Comparison of ENCODE assay signal across 8 mouse cellular contexts in genomic region chr1:75234606-75235005, GRCm38 (mm10). TPM values are rescaled to one million over a fixed set of nuclear protein-coding genes. Genes with fewer than 3 reads are reported as not detected.
DNase-seq lines count a peak whose midpoint lies in the region; ATAC-seq and TF ChIP-seq lines count a peak whose summit lies in the region.

No protein-coding gene starts in this region.

- 3% methylated on average over 8 of the region's 8 CpGs for WGBS in forebrain, embryonic 12.5 days
- WGBS in hindbrain, embryonic 12.5 days, result under 1% methylated on average over 8 of the region's 8 CpGs
- WGBS in midbrain, embryonic 15.5 days, result under 1% methylated on average over 8 of the region's 8 CpGs

- H3K27me3 ChIP-seq in forebrain, embryonic 12.5 days, result no peaks in the 10 kb centered on the region; the same call in 1 of the 2 replicates
- peaks cover 8% of the 10 kb centered on the region for H3K27me3 ChIP-seq in hindbrain, embryonic 12.5 days
- no peaks in the 10 kb centered on the region for H3K27me3 ChIP-seq in midbrain, embryonic 15.5 days (replicated peaks)
- no peaks in the 10 kb centered on the region for H3K27me3 ChIP-seq in splenic B cell, adult 2 months (ENCODE audit: control insufficient read depth, insufficient read depth, low read length, poor library complexity, severe bottlenecking)

- H3K36me3 ChIP-seq in forebrain, embryonic 12.5 days (replicated peaks), result no peaks in the 10 kb centered on the region; the same call in 1 of the 2 replicates
- H3K36me3 ChIP-seq in hindbrain, embryonic 12.5 days, result peaks cover 7% of the 10 kb centered on the region; the same call in 1 of the 2 replicates
- H3K36me3 ChIP-seq in midbrain, embryonic 15.5 days (replicated peaks), result no peaks in the 10 kb centered on the region
- H3K36me3 ChIP-seq in splenic B cell, adult 2 months (ENCODE audit: control insufficient read depth, insufficient read depth, low read length, poor library complexity, severe bottlenecking), result peaks cover 2% of the 10 kb centered on the region; the same call in 1 of the 2 replicates

- TF ChIP-seq CTCF in layer of hippocampus, adult 2 months (conservative IDR thresholded peaks at IDR 0.05), result peak; percentile 89

- ATAC-seq in forebrain, embryonic 12.5 days (ENCODE audit: low FRiP score), result peak; percentile 56; the same call in 1 of the 2 replicates
- ATAC-seq in hindbrain, embryonic 12.5 days (ENCODE audit: low FRiP score), result peak; percentile 72
- peak; percentile 62 for ATAC-seq in midbrain, embryonic 15.5 days (replicated peaks)

- H3K27ac ChIP-seq in layer of hippocampus, adult 2 months, result peak overlapping the region; percentile 44; the same call in 1 of the 2 replicates
- H3K27ac ChIP-seq in forebrain, embryonic 12.5 days, result no peak overlapping the region
- H3K27ac ChIP-seq in hindbrain, embryonic 12.5 days, result no peak overlapping the region
- peak overlapping the region; percentile 15; the same call in 1 of the 2 replicates for H3K27ac ChIP-seq in midbrain, embryonic 15.5 days

- H3K9me3 ChIP-seq in forebrain, embryonic 12.5 days, result no peaks in the 10 kb centered on the region
- H3K9me3 ChIP-seq in hindbrain, embryonic 12.5 days (replicated peaks), result no peaks in the 10 kb centered on the region
- H3K9me3 ChIP-seq in midbrain, embryonic 15.5 days, result no peaks in the 10 kb centered on the region

- H3K9ac ChIP-seq in forebrain, embryonic 12.5 days, result no peak overlapping the region
- no peak overlapping the region for H3K9ac ChIP-seq in hindbrain, embryonic 12.5 days
- H3K9ac ChIP-seq in midbrain, embryonic 15.5 days, result no peak overlapping the region

- peak; percentile 64 to 79 for DNase-seq in layer of hippocampus, adult 2 months (ENCODE audit: low spot score in 2 of 2)
- DNase-seq in layer of hippocampus, postnatal 25 days (ENCODE audit: extremely low spot score in 1 of 2, low spot score in 1 of 2), result no peak
- peak; percentile 58 for DNase-seq in c-Kit-positive CD71-positive TER-119-negative erythroid progenitor cells, embryonic 14.5 days (ENCODE audit: low read depth)
- peak; percentile 83 for DNase-seq in liver
- DNase-seq in splenic B cell, adult 2 months (ENCODE audit: low read depth, low spot score), result peak; percentile 89

- H3K4me1 ChIP-seq in forebrain, embryonic 12.5 days, result peaks cover 23% of the 10 kb centered on the region
- peaks cover 21% of the 10 kb centered on the region for H3K4me1 ChIP-seq in hindbrain, embryonic 12.5 days
- peaks cover 24% of the 10 kb centered on the region for H3K4me1 ChIP-seq in midbrain, embryonic 15.5 days

- no peak overlapping the region for H3K4me2 ChIP-seq in forebrain, embryonic 12.5 days
- no peak overlapping the region for H3K4me2 ChIP-seq in hindbrain, embryonic 12.5 days (replicated peaks)
- no peak overlapping the region for H3K4me2 ChIP-seq in midbrain, embryonic 15.5 days

- no peak overlapping the region for H3K4me3 ChIP-seq in layer of hippocampus, adult 2 months
- no peak overlapping the region for H3K4me3 ChIP-seq in forebrain, embryonic 12.5 days (replicated peaks)
- no peak overlapping the region for H3K4me3 ChIP-seq in hindbrain, embryonic 12.5 days
- H3K4me3 ChIP-seq in midbrain, embryonic 15.5 days, result no peak overlapping the region

RNA-seq across cellular contexts. Expression of gene Dnajb2, which starts 1.6 kb away (rescaled TPM):
- total RNA-seq in layer of hippocampus, adult 2 months (2021), result 10 to 100 TPM; 69.6 to 82.8 TPM
- total RNA-seq in layer of hippocampus, postnatal 25 days (2021), result 10 to 100 TPM; 72.6 to 78.9 TPM
- polyA plus RNA-seq in forebrain, embryonic 12.5 days (2016; fragmentation: Nextera tagmentation; extraction: Ambion mirVana), result 38.1 and 41.5 TPM in 2 replicates
- polyA plus RNA-seq in hindbrain, embryonic 12.5 days (2016; fragmentation: Nextera tagmentation; extraction: Ambion mirVana), result 54.6 and 55.2 TPM in 2 replicates
- 72.9 and 82.1 TPM in 2 replicates for polyA plus RNA-seq in midbrain, embryonic 15.5 days (2015; fragmentation: Nextera tagmentation; extraction: Ambion mirVana)

RNA-seq across cellular contexts. Expression of gene A630095N17Rik, which starts 2.7 kb away (rescaled TPM):
- not detected for total RNA-seq in layer of hippocampus, adult 2 months (2021)
- not detected for total RNA-seq in layer of hippocampus, postnatal 25 days (2021)
- not detected in 2 replicates for polyA plus RNA-seq in forebrain, embryonic 12.5 days (2016; fragmentation: Nextera tagmentation; extraction: Ambion mirVana)
- polyA plus RNA-seq in hindbrain, embryonic 12.5 days (2016; fragmentation: Nextera tagmentation; extraction: Ambion mirVana), result not detected in 2 replicates
- polyA plus RNA-seq in midbrain, embryonic 15.5 days (2015; fragmentation: Nextera tagmentation; extraction: Ambion mirVana), result not detected in 2 replicates

RNA-seq across cellular contexts. Expression of gene Tuba4a, which starts 14.9 kb away (rescaled TPM):
- total RNA-seq in layer of hippocampus, adult 2 months (2021), result 100 to 1,000 TPM; 533 to 543 TPM
- total RNA-seq in layer of hippocampus, postnatal 25 days (2021), result 100 to 1,000 TPM; 560 to 573 TPM
- polyA plus RNA-seq in forebrain, embryonic 12.5 days (2016; fragmentation: Nextera tagmentation; extraction: Ambion mirVana), result 8.1 and 9.1 TPM in 2 replicates
- polyA plus RNA-seq in hindbrain, embryonic 12.5 days (2016; fragmentation: Nextera tagmentation; extraction: Ambion mirVana), result 10.3 and 11.1 TPM in 2 replicates
- 7.9 and 12.7 TPM in 2 replicates for polyA plus RNA-seq in midbrain, embryonic 15.5 days (2015; fragmentation: Nextera tagmentation; extraction: Ambion mirVana)

RNA-seq across cellular contexts. Expression of gene Stk16, which starts 24.0 kb away (rescaled TPM):
- 10 to 100 TPM; 88.6 to 93.7 TPM for total RNA-seq in layer of hippocampus, adult 2 months (2021)
- total RNA-seq in layer of hippocampus, postnatal 25 days (2021), result 10 to 100 TPM; 88.3 to 92.4 TPM
- 122 and 132 TPM in 2 replicates for polyA plus RNA-seq in forebrain, embryonic 12.5 days (2016; fragmentation: Nextera tagmentation; extraction: Ambion mirVana)
- 125 and 130 TPM in 2 replicates for polyA plus RNA-seq in hindbrain, embryonic 12.5 days (2016; fragmentation: Nextera tagmentation; extraction: Ambion mirVana)
- polyA plus RNA-seq in midbrain, embryonic 15.5 days (2015; fragmentation: Nextera tagmentation; extraction: Ambion mirVana), result 156 and 169 TPM in 2 replicates

RNA-seq across cellular contexts. Expression of gene Glb1l, which starts 24.0 kb away (rescaled TPM):
- total RNA-seq in layer of hippocampus, adult 2 months (2021), result 10 to 100 TPM; 16.9 to 17.7 TPM
- total RNA-seq in layer of hippocampus, postnatal 25 days (2021), result 10 to 100 TPM; 12.6 to 14.4 TPM
- polyA plus RNA-seq in forebrain, embryonic 12.5 days (2016; fragmentation: Nextera tagmentation; extraction: Ambion mirVana), result 22.6 and 22.7 TPM in 2 replicates
- polyA plus RNA-seq in hindbrain, embryonic 12.5 days (2016; fragmentation: Nextera tagmentation; extraction: Ambion mirVana), result 21.2 and 26.3 TPM in 2 replicates
- polyA plus RNA-seq in midbrain, embryonic 15.5 days (2015; fragmentation: Nextera tagmentation; extraction: Ambion mirVana), result 21.8 and 24.0 TPM in 2 replicates

Comparison
In these comparisons a context has a peak if more than half of its experiments do, and no peak if none do; other contexts are left out.
1. DNase-seq: peak in layer of hippocampus, adult 2 months (2 of 2), c-Kit-positive CD71-positive TER-119-negative erythroid progenitor cells, embryonic 14.5 days (single experiment), liver (single experiment) and splenic B cell, adult 2 months (single experiment); none in layer of hippocampus, postnatal 25 days (0 of 2).
2. H3K27ac ChIP-seq: peak in layer of hippocampus, adult 2 months (single experiment) and midbrain, embryonic 15.5 days (single experiment); none in forebrain, embryonic 12.5 days (single experiment) and hindbrain, embryonic 12.5 days (single experiment).
3. Peak in every context shown above with its lines, with median percentiles within 50 percentile points of each other: ATAC-seq.